Mouse (Mus musculus) E14TG2a.4 (cell line): ENCODE measurements around the gene Ccrl2.

Source experiments
- CTCF ChIP-seq: conservative IDR thresholded peaks from 2 replicates; pipeline ENCODE4 v1.5.1; 2014; ENCODE audit warnings: low read length
- NANOG ChIP-seq: IDR thresholded peaks from 2 replicates; pipeline ENCODE4 v1.6.1; 2014; ENCODE audit warnings: borderline replicate concordance, low read length, mixed read lengths
- POU5F1 ChIP-seq: IDR thresholded peaks from 2 replicates; pipeline ENCODE4 v1.6.1; 2014; ENCODE audit warnings: low read length, borderline replicate concordance

GRCm38 (mm10) chr9:111094626-111095025 is 37.3 kb upstream of the Ccrl2 start:
- TF ChIP-seq CTCF (no peak), POU5F1 (no peak), NANOG (no peak)
